Mouse (Mus musculus) liver, embryonic 14.5 days (tissue): ENCODE results near the gene Sfxn1. TPM values are rescaled to one million over a fixed set of nuclear protein-coding genes. Genes with fewer than 3 reads are reported as not detected.
A peak's percentile ranks its signal among the peaks of the same experiment; 100 is the strongest.

Source experiments
- ATAC-seq: fragments of 200-750 bp; cut with Nextera tagmentation; 2 replicates; pipeline ENCODE4 v1.8.0; 2017; ENCODE audit warnings: moderate number of reproducible peaks, mild to moderate bottlenecking, moderate library complexity; ENCODE audit not compliant: insufficient read depth
- DNase-seq, 3 experiments: peaks; one replicate each; pipeline ENCODE4 v3.0.0-alpha.2; 2012 to 2013; ENCODE audit warnings: low read depth in 3 of 3, low spot score in 3 of 3
- H3K27ac ChIP-seq: fragments of 300-500 bp; sonication (generic); 2 replicates; pipeline ENCODE4 v1.5.1; 2014; ENCODE audit warnings: moderate library complexity, mild to moderate bottlenecking, control low read depth, inconsistent platforms
- H3K27me3 ChIP-seq: fragments of 300-500 bp; sonication (generic); 2 replicates; pipeline ENCODE4 v1.6.1; 2014; ENCODE audit warnings: mild to moderate bottlenecking, low read length, moderate library complexity; ENCODE audit not compliant: control insufficient read depth, insufficient read depth
- H3K36me3 ChIP-seq: fragments of 300-500 bp; sonication (generic); replicated peaks from 2 replicates; pipeline ENCODE4 v1.6.1; 2014; ENCODE audit warnings: low read depth; ENCODE audit not compliant: control insufficient read depth, insufficient read depth
- H3K4me1 ChIP-seq, 2 experiments: fragments of 200-500 bp in 1 of 2; fragments of 300-500 bp in 1 of 2; sonication (generic) in 1 of 2; replicated peaks; 2 replicates each; pipeline ENCODE4 v1.6.1; 2012 to 2014; ENCODE audit warnings: antibody characterized with exemption in 1 of 2, inconsistent platforms in 1 of 2, low read length in 1 of 2; ENCODE audit not compliant: control insufficient read depth in 2 of 2, insufficient read depth in 2 of 2
- H3K4me2 ChIP-seq: fragments of 300-500 bp; sonication (generic); 2 replicates; pipeline ENCODE4 v1.6.1; 2014; ENCODE audit warnings: low read depth, mild to moderate bottlenecking, control low read depth, moderate library complexity
- H3K4me3 ChIP-seq, 2 experiments: fragments of 200-500 bp in 1 of 2; fragments of 300-500 bp in 1 of 2; sonication (generic) in 1 of 2; 2 replicates each; pipeline ENCODE4 v1.5.1; 2012 to 2014; ENCODE audit warnings: low read depth in 2 of 2, low read length in 2 of 2, mild to moderate bottlenecking in 2 of 2, control low read depth in 1 of 2, inconsistent platforms in 1 of 2, moderate library complexity in 1 of 2; ENCODE audit not compliant: insufficient read depth in 1 of 2
- H3K9ac ChIP-seq: fragments of 300-500 bp; sonication (generic); replicated peaks from 2 replicates; pipeline ENCODE4 v1.6.1; 2014; ENCODE audit warnings: mild to moderate bottlenecking, control low read depth, moderate library complexity
- H3K9me3 ChIP-seq: fragments of 300-500 bp; sonication (generic); 2 replicates; pipeline ENCODE4 v1.6.1; 2016; ENCODE audit warnings: low read length, mixed read lengths; ENCODE audit not compliant: control insufficient read depth
- CTCF ChIP-seq: IDR thresholded peaks from 2 replicates; pipeline ENCODE4 v1.5.1; 2016; ENCODE audit warnings: antibody characterized with exemption, low read depth, control low read depth
- EP300 ChIP-seq: IDR thresholded peaks from 2 replicates; pipeline ENCODE4 v1.6.1; 2016; ENCODE audit warnings: antibody characterized with exemption, low read depth
- WGBS: fragments of 180-500 bp; shearing (Covaris S2); extraction: QIAGEN DNeasy Blood & Tissue Kit; methylation state at CpG from one replicate; pipeline ENCODE4 v1.1.7; 2014; ENCODE audit not compliant: insufficient replicate concordance; 5-methylcytosine and 5-hydroxymethylcytosine counted together
- polyA plus RNA-seq, 2 experiments: library from polyadenylated mRNA; depleted of rRNA in 1 of 2; stranded (reverse) in 1 of 2; unstranded in 1 of 2; fragments of >200 nt; fragmentation: Nextera tagmentation in 1 of 2; extraction: Ambion mirVana in 1 of 2; gene quantifications; 2 replicates each; pipeline versions ENCODE4 v1.2.1 to v1.2.3; 2012 to 2014

Gene Sfxn1
- polyA plus RNA-seq, 2 experiments: 26.9 to 62.7 TPM

GRCm38 (mm10) chr13:54071011-54071410, 658 bp upstream of the Sfxn1 start:
- Histone ChIP-seq H3K4me3 (no peak overlapping the region), H3K27me3 (no peaks in the 10 kb centered on the region), H3K4me2 (no peak overlapping the region), H3K27ac (no peak overlapping the region), H3K4me1 (peaks cover 2 to 15% of the 10 kb centered on the region in 2 experiments; a peak in 3 of 4 replicates), H3K9ac (no peak overlapping the region), H3K9me3 (no peaks in the 10 kb centered on the region), H3K36me3 (no peaks in the 10 kb centered on the region)
- TF ChIP-seq CTCF: no peak
- no peak for TF ChIP-seq EP300
- DNase-seq: no peak
- WGBS: 86% methylated on average over 9 of the region's 9 CpGs
- ATAC-seq: no peak

GRCm38 (mm10) chr13:54072526-54073057, 923 bp downstream of the Sfxn1 start:
- 5% methylated on average over 10 of the region's 10 CpGs for WGBS
- Histone ChIP-seq H3K4me3 (peak overlapping the region; percentile 75 to 78), H3K36me3 (no peaks in the 10 kb centered on the region), H3K4me1 (peaks cover 2 to 27% of the 10 kb centered on the region in 2 experiments; a peak in 3 of 4 replicates), H3K27ac (peak overlapping the region; percentile 1), H3K9me3 (no peaks in the 10 kb centered on the region), H3K27me3 (no peaks in the 10 kb centered on the region), H3K9ac (peak overlapping the region; percentile 73), H3K4me2 (peak overlapping the region; percentile 79)
- TF ChIP-seq EP300 (no peak), CTCF (no peak)
- ATAC-seq: no peak
- DNase-seq: no peak

- ATAC-seq: peak; percentile 29; the same call in 1 of the 2 replicates
Measured at GRCm38 (mm10) chr13:54073066-54073465, 1.4 kb downstream of the Sfxn1 start.

GRCm38 (mm10) chr13:54073491-54073890, 1.8 kb downstream of the Sfxn1 start:
- no peak for ATAC-seq
- 69% methylated on average over 2 of the region's 2 CpGs for WGBS

More at GRCm38 (mm10) chr13:54073066-54073465, 1.4 kb downstream of the Sfxn1 start:
- TF ChIP-seq CTCF: no peak
- TF ChIP-seq EP300: no peak
- Histone ChIP-seq H3K27me3 (no peaks in the 10 kb centered on the region), H3K9me3 (no peaks in the 10 kb centered on the region), H3K27ac (peak overlapping the region; percentile 1), H3K4me2 (peak overlapping the region; percentile 79), H3K9ac (peak overlapping the region; percentile 73), H3K4me3 (peak overlapping the region; percentile 75 to 78), H3K36me3 (no peaks in the 10 kb centered on the region), H3K4me1 (peaks cover 2 to 28% of the 10 kb centered on the region in 2 experiments; a peak in 3 of 4 replicates)
- whole genome bisulfite sequencing: 0% methylated on average over 1 of the region's 1 CpGs
- no peak for DNase-seq

GRCm38 (mm10) chr13:54075416-54075815, 3.7 kb downstream of the Sfxn1 start:
- 56% methylated on average over 2 of the region's 2 CpGs for WGBS
- ATAC-seq (no peak), DNase-seq (peak in 1 of 3 experiments; percentile 24)
- Histone ChIP-seq H3K4me1 (peaks cover 2 to 40% of the 10 kb centered on the region in 2 experiments; a peak in 3 of 4 replicates), H3K27ac (no peak overlapping the region), H3K36me3 (no peaks in the 10 kb centered on the region), H3K4me3 (no peak overlapping the region), H3K9ac (no peak overlapping the region), H3K4me2 (no peak overlapping the region), H3K27me3 (no peaks in the 10 kb centered on the region), H3K9me3 (no peaks in the 10 kb centered on the region)
- no peak for TF ChIP-seq EP300
- no peak for TF ChIP-seq CTCF

More at GRCm38 (mm10) chr13:54073491-54073890, 1.8 kb downstream of the Sfxn1 start:
- DNase-seq: no peak
- Histone ChIP-seq H3K4me1 (peaks cover 2 to 28% of the 10 kb centered on the region in 2 experiments; a peak in 3 of 4 replicates), H3K9ac (no peak overlapping the region), H3K27me3 (no peaks in the 10 kb centered on the region), H3K4me2 (peak overlapping the region; percentile 79), H3K36me3 (no peaks in the 10 kb centered on the region), H3K9me3 (no peaks in the 10 kb centered on the region), H3K27ac (no peak overlapping the region), H3K4me3 (peak overlapping the region; percentile 75 to 78; a peak in 3 of 4 replicates)
- TF ChIP-seq EP300 (no peak), CTCF (no peak)
